ENCODE assay signal across 29 mouse cellular contexts in genomic region chr16:30527889-30528288, GRCm38 (mm10).
"Had no signal": no experiment of that assay in that cellular context is flagged by ENCODE, and none has a peak within 500 bp of the region (broad histone marks: within the 10 kb centered on the region; RNA-seq: fewer than 3 reads in every experiment).

No protein-coding gene starts in this region.

- H3K9ac ChIP-seq: embryonic facial prominence, embryonic 12.5 days; embryonic facial prominence, embryonic 13.5 days; embryonic facial prominence, embryonic 15.5 days; forebrain, embryonic 12.5 days; forebrain, embryonic 13.5 days; forebrain, embryonic 15.5 days; forebrain, postnatal 0 days had no signal

- ATAC-seq: forebrain, embryonic 13.5 days; forebrain, embryonic 14.5 days; forebrain, embryonic 15.5 days; forebrain, embryonic 16.5 days; forebrain, postnatal 0 days had no signal

- H3K27me3 ChIP-seq: embryonic facial prominence, embryonic 12.5 days; embryonic facial prominence, embryonic 13.5 days; embryonic facial prominence, embryonic 15.5 days; forebrain, embryonic 12.5 days; forebrain, embryonic 13.5 days; forebrain, embryonic 15.5 days had no signal

- H3K4me3 ChIP-seq: embryonic facial prominence, embryonic 10.5 days; embryonic facial prominence, embryonic 12.5 days; embryonic facial prominence, embryonic 13.5 days; embryonic facial prominence, embryonic 15.5 days; erythroblast, embryonic 14.5 days; forebrain, embryonic 10.5 days; forebrain, embryonic 12.5 days; forebrain, embryonic 13.5 days; forebrain, embryonic 15.5 days; gastrocnemius, adult 2 months; heart, adult 2 months had no signal

- H3K4me2 ChIP-seq: embryonic facial prominence, embryonic 12.5 days; embryonic facial prominence, embryonic 13.5 days; embryonic facial prominence, embryonic 15.5 days; forebrain, embryonic 12.5 days; forebrain, embryonic 13.5 days; forebrain, embryonic 15.5 days had no signal

- H3K27ac ChIP-seq: embryonic facial prominence, embryonic 10.5 days; embryonic facial prominence, embryonic 12.5 days; embryonic facial prominence, embryonic 13.5 days; embryonic facial prominence, embryonic 15.5 days; forebrain, embryonic 10.5 days; forebrain, embryonic 12.5 days; forebrain, embryonic 13.5 days; forebrain, embryonic 15.5 days; gastrocnemius, adult 2 months; heart, adult 2 months had no signal

- H3K9me3 ChIP-seq: embryonic facial prominence, embryonic 10.5 days; embryonic facial prominence, embryonic 12.5 days; embryonic facial prominence, embryonic 13.5 days; embryonic facial prominence, embryonic 15.5 days; forebrain, embryonic 10.5 days; forebrain, embryonic 12.5 days; forebrain, embryonic 13.5 days; forebrain, embryonic 15.5 days had no signal

- DNase-seq: cerebellum, adult 2 months; cerebellum, adult 8-10 months; cerebellum, adult 9-10 months; cerebellum, adult 9-11 months; cerebellum, postnatal 10 days; cerebellum, postnatal 14 days; cerebellum, postnatal 25 days; cerebellum, postnatal 36 days; embryo, embryonic 11 days; forebrain, postnatal 0 days; gastrocnemius, adult 2 months; gastrocnemius, postnatal 10 days; gastrocnemius, postnatal 14 days; gastrocnemius, postnatal 25 days; gastrocnemius, postnatal 36 days; heart, adult 11 months; heart, adult 18-20 months; heart, adult 2 months had no signal

- H3K4me1 ChIP-seq: embryonic facial prominence, embryonic 13.5 days; forebrain, embryonic 12.5 days; forebrain, embryonic 15.5 days had no signal
